Mouse (Mus musculus): ENCODE data around the gene Ilvbl. TPM values are rescaled to one million over a fixed set of nuclear protein-coding genes. Genes with fewer than 3 reads are reported as not detected.
"Not testable (repeated sequence)": the region's sequence is repeated elsewhere in the genome, so short reads cannot be mapped to it uniquely, and the experiment has no call there.

Ilvbl gene
- 10 to 100 TPM; 46.4 to 47.0 TPM for total RNA-seq (2021)
- long read RNA-seq, experiment 1, transcript Ilvbl-203 (14 exons, 2,331 nt) = minor isoform, 7 of 59 reads
- long read RNA-seq, experiment 1, transcript Ilvbl-209 (15 exons, 2,233 nt) = major isoform, 37 of 59 reads
- long read RNA-seq, experiment 1, partial matches to known transcripts = 0 of 59 reads
- long read RNA-seq, experiment 1, other reads (novel, unspliced or antisense) = 13 of 59 reads
- long read RNA-seq, experiment 2, transcript Ilvbl-201 (16 exons, 2,329 nt) = minor isoform, 12 of 279 reads
- long read RNA-seq, experiment 2, transcript Ilvbl-209 (15 exons, 2,233 nt) = major isoform, 187 of 279 reads
- long read RNA-seq, experiment 2, transcript Ilvbl-203 (14 exons, 2,331 nt) = minor isoform, 10 of 279 reads
- long read RNA-seq, experiment 2, partial matches to known transcripts = 14 of 279 reads
- long read RNA-seq, experiment 2, other reads (novel, unspliced or antisense) = 54 of 279 reads

- peak; percentile 91 for DNase-seq (ENCODE audit: low spot score in 2 of 2)
These were observed at the start of gene Ilvbl for GRCm38 (mm10) chr10:78574250-78575104. Ilvbl (plus strand) TSS chr10:78574346.

DNA sequence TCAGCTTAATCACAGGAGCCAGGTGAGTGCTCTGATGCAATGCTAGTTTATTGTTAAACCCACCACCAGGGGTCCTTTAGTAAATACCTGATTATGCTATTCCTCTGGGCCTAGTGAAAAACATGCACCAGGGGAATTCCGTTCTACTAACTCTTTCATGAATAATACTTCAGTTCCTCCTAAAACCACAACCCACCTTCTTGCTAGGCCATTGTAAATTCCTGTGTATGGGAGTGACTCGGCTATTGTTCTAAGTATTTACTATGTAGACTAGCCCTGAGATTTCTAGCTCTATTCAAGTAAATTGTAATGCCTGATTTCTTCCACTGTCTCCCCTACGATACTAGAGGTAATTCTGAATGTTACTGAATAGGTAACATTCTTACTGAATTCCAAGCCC lies 49.1 kb upstream of the Ilvbl start:
- not testable (repeated sequence) for DNase-seq (ENCODE audit: low spot score in 2 of 2)

DNA sequence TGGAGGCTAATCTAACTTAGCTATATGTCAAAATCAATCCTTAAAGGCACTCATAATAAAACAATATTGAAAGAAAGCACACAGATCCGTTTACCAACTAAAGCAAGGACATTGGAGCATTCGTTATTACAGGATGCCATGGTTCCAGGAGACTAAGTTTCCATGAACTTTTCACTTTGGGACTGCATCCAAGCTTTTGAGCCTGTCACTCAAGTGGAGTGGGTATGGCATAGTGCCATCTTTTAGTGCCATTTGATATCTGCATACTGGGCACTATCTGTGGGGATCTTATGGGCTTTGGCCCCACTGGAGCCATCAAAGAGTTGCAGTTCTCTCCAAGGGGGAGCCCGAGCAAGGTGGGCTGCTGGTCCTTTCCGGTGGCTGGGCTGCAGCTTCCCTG lies 48.6 kb upstream of the Ilvbl start:
- DNase-seq (ENCODE audit: low spot score in 2 of 2) = no peak

- DNase-seq (ENCODE audit: low spot score in 2 of 2) = peak in 1 of 2 experiments; percentile 12
These were observed 33.2 kb upstream of the Ilvbl start for GRCm38 (mm10) chr10:78540943-78541342.

- no peak for DNase-seq (ENCODE audit: low spot score in 2 of 2)
These were observed 9.1 kb upstream of the Ilvbl start for GRCm38 (mm10) chr10:78565070-78565469.

DNA sequence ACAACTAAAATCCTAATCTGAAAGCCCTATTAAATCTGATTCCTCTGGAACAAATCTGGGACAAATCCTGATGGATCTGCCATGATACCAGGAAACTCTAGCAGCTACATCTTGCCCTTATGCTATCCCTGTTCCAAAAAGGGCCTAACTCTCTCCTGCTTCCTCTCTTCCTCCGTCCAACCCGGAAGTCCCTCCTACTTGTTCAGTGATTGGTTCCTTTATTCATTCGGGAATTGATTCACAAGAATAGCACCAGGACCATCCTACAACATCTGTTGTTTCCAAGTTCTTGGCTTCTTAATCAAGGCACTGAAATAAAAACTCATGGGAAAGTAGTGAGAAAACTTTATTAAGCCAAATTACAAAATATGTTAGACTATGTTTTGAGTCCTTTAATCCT lies 5.0 kb upstream of the Ilvbl start:
- DNase-seq (ENCODE audit: low spot score in 2 of 2) = no peak

DNA sequence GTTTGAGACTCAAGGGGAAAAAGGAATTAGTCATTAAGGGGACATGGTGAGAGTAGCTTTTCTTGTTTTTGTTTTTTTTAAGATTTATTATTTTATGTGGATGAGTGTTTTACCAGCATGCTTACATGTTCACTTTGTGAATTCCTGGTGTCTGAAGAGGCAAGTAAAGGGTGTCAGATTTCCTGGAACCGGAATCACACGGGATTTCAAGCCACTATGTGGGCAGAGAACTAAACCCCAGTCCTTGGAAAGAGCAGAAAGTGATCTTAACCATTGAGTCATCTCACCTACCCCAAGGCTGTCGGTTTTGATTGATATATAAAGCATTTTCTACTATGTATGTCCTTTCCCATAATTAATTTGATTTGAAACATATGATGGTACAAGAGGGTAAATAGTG lies 4.5 kb upstream of the Ilvbl start:
- no peak for DNase-seq (ENCODE audit: low spot score in 2 of 2)

DNA sequence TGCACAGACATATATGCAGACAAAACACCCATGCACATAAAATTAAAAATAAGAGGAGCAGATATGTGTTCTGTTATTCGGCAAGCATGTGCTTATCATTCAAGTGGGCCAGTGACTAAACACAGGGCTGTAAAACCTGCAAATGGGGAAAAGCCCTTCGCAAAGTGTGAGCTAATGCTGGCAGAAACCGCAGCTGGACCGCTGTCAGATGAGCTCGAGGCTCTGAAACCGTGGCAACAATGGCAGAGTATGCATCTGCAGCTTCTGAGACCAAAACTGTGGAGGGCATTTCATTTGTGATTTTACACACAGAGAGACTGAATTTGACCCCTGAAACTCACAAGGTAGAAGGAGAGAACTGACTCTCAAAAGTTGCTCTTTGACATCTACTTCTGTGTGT lies 3.7 kb upstream of the Ilvbl start:
- no peak for DNase-seq (ENCODE audit: low spot score in 2 of 2)

DNA sequence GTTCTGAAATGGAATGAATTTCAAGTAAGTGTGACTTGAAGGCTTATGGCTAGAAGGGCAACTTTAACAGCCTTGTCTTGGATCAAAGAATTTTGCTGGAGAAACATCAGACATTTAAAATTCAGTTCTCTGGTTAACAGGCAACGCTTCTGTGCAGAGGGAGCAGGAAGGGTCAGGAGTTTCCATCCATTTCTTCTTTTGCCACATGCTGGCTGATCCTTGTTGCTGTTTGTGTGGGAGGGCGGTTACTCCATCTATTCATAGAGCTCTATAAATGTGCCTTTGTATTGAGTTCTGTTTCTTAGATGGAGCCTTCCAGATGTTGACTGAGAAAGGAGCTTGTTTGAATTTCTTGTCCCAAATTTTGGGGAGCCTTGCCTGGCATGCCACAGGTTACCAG lies 3.2 kb upstream of the Ilvbl start:
- no peak for DNase-seq (ENCODE audit: low spot score in 2 of 2)

- no peak for DNase-seq (ENCODE audit: low spot score in 2 of 2)
These were observed 920 bp upstream of the Ilvbl start for GRCm38 (mm10) chr10:78573226-78573625.

- DNase-seq (ENCODE audit: low spot score in 2 of 2) = no peak
These were observed 1.0 kb downstream of the Ilvbl start for GRCm38 (mm10) chr10:78575105-78575632.

- DNase-seq (ENCODE audit: low spot score in 2 of 2) = no peak
These were observed 1.5 kb downstream of the Ilvbl start for GRCm38 (mm10) chr10:78575690-78576089.

DNA sequence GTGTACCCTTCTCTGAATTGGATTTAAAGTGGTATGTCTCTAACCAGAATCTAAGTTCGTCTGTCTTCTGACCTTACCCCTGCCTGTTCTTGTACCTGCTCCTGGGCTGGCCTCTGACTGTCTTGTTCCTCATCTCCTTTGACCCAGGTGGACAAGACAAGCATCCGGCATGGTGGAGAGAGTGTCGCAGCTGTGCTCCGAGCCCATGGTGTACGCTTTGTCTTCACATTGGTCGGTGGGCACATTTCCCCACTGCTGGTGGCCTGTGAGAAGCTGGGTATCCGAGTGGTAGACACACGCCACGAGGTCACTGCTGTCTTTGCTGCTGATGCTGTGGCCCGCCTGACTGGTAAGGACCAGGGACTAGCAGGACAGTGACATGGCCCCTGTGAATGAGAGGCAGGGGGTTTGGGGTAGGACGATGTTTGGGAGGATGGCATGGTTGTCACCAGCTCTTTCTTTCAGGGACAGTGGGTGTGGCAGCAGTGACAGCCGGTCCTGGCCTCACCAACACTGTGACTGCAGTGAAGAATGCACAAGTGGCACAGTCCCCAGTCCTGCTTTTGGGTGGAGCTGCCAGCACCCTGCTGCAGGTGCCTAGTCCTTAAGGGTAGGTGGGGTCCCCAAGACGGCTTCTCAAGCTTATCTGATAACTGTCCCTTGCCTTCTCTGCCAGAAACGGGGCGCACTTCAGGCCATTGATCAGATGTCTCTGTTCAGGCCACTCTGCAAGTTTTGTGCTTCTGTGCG lies 2.5 kb downstream of the Ilvbl start:
- no peak for DNase-seq (ENCODE audit: low spot score in 2 of 2)

GRCm38 (mm10) chr10:78578204-78578603 lies 4.1 kb downstream of the Ilvbl start:
- DNase-seq (ENCODE audit: low spot score in 2 of 2) = no peak

- DNase-seq (ENCODE audit: low spot score in 2 of 2) = no peak
These were observed 7.0 kb downstream of the Ilvbl start for GRCm38 (mm10) chr10:78581121-78581520.

DNA sequence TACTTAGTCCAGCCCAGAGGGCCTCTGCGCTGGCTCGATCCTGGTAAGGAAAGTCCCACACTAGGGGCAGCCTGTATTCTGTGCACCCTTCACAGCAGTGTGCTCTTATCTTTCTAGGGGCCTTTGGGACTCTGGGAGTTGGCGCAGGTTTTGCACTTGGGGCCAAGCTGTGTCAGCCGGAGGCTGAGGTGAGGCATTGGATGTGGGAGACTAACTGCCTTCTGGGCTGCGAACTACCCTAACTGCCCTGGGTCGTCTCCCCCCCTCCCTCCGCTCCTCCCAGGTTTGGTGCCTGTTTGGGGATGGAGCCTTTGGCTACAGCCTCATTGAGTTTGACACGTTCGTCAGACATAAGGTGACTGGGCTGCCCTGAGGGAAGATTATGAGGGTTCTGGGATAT lies 9.2 kb downstream of the Ilvbl start:
- no peak for DNase-seq (ENCODE audit: low spot score in 2 of 2)

GRCm38 (mm10) chr10:78583939-78584338 lies 9.8 kb downstream of the Ilvbl start:
- no peak for DNase-seq (ENCODE audit: low spot score in 2 of 2)

DNA sequence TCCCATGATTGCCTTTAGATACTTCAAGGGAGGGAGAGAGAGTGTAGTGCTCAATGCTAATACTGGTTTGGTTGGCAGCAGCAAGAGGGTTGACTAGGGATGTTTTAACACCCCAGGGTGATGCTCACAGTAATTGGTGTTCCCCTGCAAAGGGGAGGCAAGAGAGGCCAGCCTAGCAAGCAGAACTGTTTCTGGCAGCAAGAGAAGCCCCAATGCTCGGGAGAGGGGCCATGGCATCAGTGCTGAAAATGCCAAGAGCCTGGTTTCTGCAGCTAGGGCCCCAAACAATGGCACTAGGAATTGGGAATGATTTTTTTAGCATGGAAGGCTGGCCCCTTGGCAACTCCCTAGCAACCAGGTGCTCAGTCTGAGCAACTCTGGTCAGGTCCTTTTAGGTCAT lies 10.8 kb downstream of the Ilvbl start:
- no peak for DNase-seq (ENCODE audit: low spot score in 2 of 2)

GRCm38 (mm10) chr10:78585606-78586005 lies 11.5 kb downstream of the Ilvbl start:
- no peak for DNase-seq (ENCODE audit: low spot score in 2 of 2)

DNA sequence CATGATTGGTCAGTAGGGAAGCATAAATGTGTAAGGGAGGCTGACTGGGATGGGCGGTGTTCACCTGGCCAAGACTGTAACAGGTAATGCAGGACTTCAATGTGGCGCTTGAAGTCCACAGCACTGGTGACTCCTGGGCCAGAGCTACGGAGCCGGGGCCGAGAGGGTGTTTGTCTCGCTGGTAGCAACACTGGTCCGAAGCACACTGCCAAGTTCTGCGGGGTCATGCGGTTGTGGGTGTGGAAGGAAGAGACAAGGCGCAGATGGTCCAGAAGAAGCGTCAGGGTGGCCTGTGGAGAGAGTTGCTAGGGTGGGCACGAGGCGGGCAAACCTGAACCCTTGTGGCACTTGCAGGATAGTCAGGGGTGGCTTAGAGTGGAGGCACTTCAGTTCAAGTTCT lies 11.9 kb downstream of the Ilvbl start:
- DNase-seq (ENCODE audit: low spot score in 2 of 2) = no peak

- DNase-seq (ENCODE audit: low spot score in 2 of 2) = no peak
These were observed 15.1 kb downstream of the Ilvbl start for GRCm38 (mm10) chr10:78589291-78589690.
